Mouse (Mus musculus): Measurements from ENCODE around the gene Tomt. TPM values are rescaled to one million over a fixed set of nuclear protein-coding genes. Genes with fewer than 3 reads are reported as not detected.

Gene Tomt
- polyA plus RNA-seq, 1 experiment: not detected

GRCm38 (mm10) chr7:101870629-101871028 is 35.5 kb downstream of the Tomt start, which contains the start of gene Folr1:
Gene Folr1 (minus strand): TSS chr7:101870788.
- H3K27ac ChIP-seq (ENCODE audit: insufficient read depth, low read depth, low read length): no peak within 1 kb of the TSS
- WGBS: 34% methylated on average over 2 of the region's 2 CpGs

GRCm38 (mm10) chr7:101869163-101869500 is 37.0 kb downstream of the Tomt start:
- Histone ChIP-seq H3K27me3 (ENCODE audit: control insufficient read depth, insufficient read depth, low read length) (no peaks in the 10 kb centered on the region), H3K4me1 (ENCODE audit: control insufficient read depth, insufficient read depth, insufficient read length, low read length) (no peaks in the 10 kb centered on the region), H3K4me3 (ENCODE audit: low read depth, low read length) (no peak overlapping the region), H3K27ac (ENCODE audit: insufficient read depth, low read depth, low read length) (no peak overlapping the region), H3K36me3 (ENCODE audit: control insufficient read depth, insufficient read depth, low read length) (no peaks in the 10 kb centered on the region)
- 56% methylated on average over 7 of the region's 7 CpGs for WGBS
- no peak for TF ChIP-seq POLR2A (IDR thresholded peaks at IDR 0.05; ENCODE audit: low read depth, low read length)
- TF ChIP-seq CTCF (IDR thresholded peaks at IDR 0.05; ENCODE audit: extremely low read depth, insufficient read length, insufficient replicate concordance, low read depth, low read length): no peak

More at GRCm38 (mm10) chr7:101870629-101871028, 35.5 kb downstream of the Tomt start, which contains the start of gene Folr1:
- Histone ChIP-seq H3K27me3 (ENCODE audit: control insufficient read depth, insufficient read depth, low read length) (no peaks in the 10 kb centered on the region), H3K4me1 (ENCODE audit: control insufficient read depth, insufficient read depth, insufficient read length, low read length) (no peaks in the 10 kb centered on the region), H3K4me3 (ENCODE audit: low read depth, low read length) (no peak within 1 kb of the TSS), H3K36me3 (ENCODE audit: control insufficient read depth, insufficient read depth, low read length) (no peaks in the 10 kb centered on the region)
- TF ChIP-seq POLR2A (IDR thresholded peaks at IDR 0.05; ENCODE audit: low read depth, low read length) (no peak), CTCF (IDR thresholded peaks at IDR 0.05; ENCODE audit: extremely low read depth, insufficient read length, insufficient replicate concordance, low read depth, low read length) (no peak)

GRCm38 (mm10) chr7:101868241-101869162 is 37.7 kb downstream of the Tomt start:
- H3K4me1 ChIP-seq (ENCODE audit: control insufficient read depth, insufficient read depth, insufficient read length, low read length): no peaks in the 10 kb centered on the region
- H3K36me3 ChIP-seq (ENCODE audit: control insufficient read depth, insufficient read depth, low read length): no peaks in the 10 kb centered on the region
- TF ChIP-seq CTCF (IDR thresholded peaks at IDR 0.05; ENCODE audit: extremely low read depth, insufficient read length, insufficient replicate concordance, low read depth, low read length): no peak
- no peak for TF ChIP-seq POLR2A (IDR thresholded peaks at IDR 0.05; ENCODE audit: low read depth, low read length)
- 77% methylated on average over 13 of the region's 13 CpGs for WGBS
- no peak overlapping the region for H3K27ac ChIP-seq (ENCODE audit: insufficient read depth, low read depth, low read length)
- H3K4me3 ChIP-seq (ENCODE audit: low read depth, low read length): no peak overlapping the region
- no peaks in the 10 kb centered on the region for H3K27me3 ChIP-seq (ENCODE audit: control insufficient read depth, insufficient read depth, low read length)

- Histone ChIP-seq H3K27me3 (ENCODE audit: control insufficient read depth, insufficient read depth, low read length) (no peaks in the 10 kb centered on the region), H3K27ac (ENCODE audit: insufficient read depth, low read depth, low read length) (no peak overlapping the region)
- 98% methylated on average over 4 of the region's 4 CpGs for WGBS
Observed at GRCm38 (mm10) chr7:101867482-101867881, 38.7 kb downstream of the Tomt start.

GRCm38 (mm10) chr7:101866491-101867265 is 39.5 kb downstream of the Tomt start:
- Histone ChIP-seq H3K4me1 (ENCODE audit: control insufficient read depth, insufficient read depth, insufficient read length, low read length) (no peaks in the 10 kb centered on the region), H3K36me3 (ENCODE audit: control insufficient read depth, insufficient read depth, low read length) (no peaks in the 10 kb centered on the region)
- 82% methylated on average over 11 of the region's 11 CpGs for whole genome bisulfite sequencing

More at GRCm38 (mm10) chr7:101867482-101867881, 38.7 kb downstream of the Tomt start:
- no peak for TF ChIP-seq POLR2A (IDR thresholded peaks at IDR 0.05; ENCODE audit: low read depth, low read length)
- TF ChIP-seq CTCF (IDR thresholded peaks at IDR 0.05; ENCODE audit: extremely low read depth, insufficient read length, insufficient replicate concordance, low read depth, low read length): no peak
- Histone ChIP-seq H3K36me3 (ENCODE audit: control insufficient read depth, insufficient read depth, low read length) (no peaks in the 10 kb centered on the region), H3K4me1 (ENCODE audit: control insufficient read depth, insufficient read depth, insufficient read length, low read length) (no peaks in the 10 kb centered on the region), H3K4me3 (ENCODE audit: low read depth, low read length) (no peak overlapping the region)

GRCm38 (mm10) chr7:101863415-101863814 is 42.7 kb downstream of the Tomt start, which contains the start of gene Anapc15:
Gene Anapc15 (plus strand): TSS chr7:101863715.
- Histone ChIP-seq H3K27me3 (ENCODE audit: control insufficient read depth, insufficient read depth, low read length) (no peaks in the 10 kb centered on the region), H3K27ac (ENCODE audit: insufficient read depth, low read depth, low read length) (no peak within 1 kb of the TSS), H3K4me1 (ENCODE audit: control insufficient read depth, insufficient read depth, insufficient read length, low read length) (no peaks in the 10 kb centered on the region; the same call in 1 of the 2 replicates), H3K36me3 (ENCODE audit: control insufficient read depth, insufficient read depth, low read length) (no peaks in the 10 kb centered on the region), H3K4me3 (ENCODE audit: low read depth, low read length) (no peak within 1 kb of the TSS)
- 52% methylated on average over 3 of the region's 3 CpGs for WGBS
- TF ChIP-seq POLR2A (IDR thresholded peaks at IDR 0.05; ENCODE audit: low read depth, low read length) (no peak), CTCF (IDR thresholded peaks at IDR 0.05; ENCODE audit: extremely low read depth, insufficient read length, insufficient replicate concordance, low read depth, low read length) (no peak)

More at GRCm38 (mm10) chr7:101866491-101867265, 39.5 kb downstream of the Tomt start:
- H3K4me3 ChIP-seq (ENCODE audit: low read depth, low read length): no peak overlapping the region
- H3K27me3 ChIP-seq (ENCODE audit: control insufficient read depth, insufficient read depth, low read length): no peaks in the 10 kb centered on the region
- TF ChIP-seq POLR2A (IDR thresholded peaks at IDR 0.05; ENCODE audit: low read depth, low read length): no peak
- no peak for TF ChIP-seq CTCF (IDR thresholded peaks at IDR 0.05; ENCODE audit: extremely low read depth, insufficient read length, insufficient replicate concordance, low read depth, low read length)
- H3K27ac ChIP-seq (ENCODE audit: insufficient read depth, low read depth, low read length): no peak overlapping the region

All from small intestine, adult 2 months (tissue).